Mouse (Mus musculus) urinary bladder, postnatal 36 days (tissue): ENCODE measurements at regions not wholly inside any gene's neighbourhood (a gene's known extent, or its start where the extent isn't known, plus 50 kb on each side); places are given as distances from the start of the nearest gene placed in this dataset.

Experiments
- DNase-seq, 2 experiments: peaks; one replicate each; pipeline ENCODE4 v3.0.0; 2022; ENCODE audit warnings: low spot score in 2 of 2, mixed read lengths in 1 of 2

DNA sequence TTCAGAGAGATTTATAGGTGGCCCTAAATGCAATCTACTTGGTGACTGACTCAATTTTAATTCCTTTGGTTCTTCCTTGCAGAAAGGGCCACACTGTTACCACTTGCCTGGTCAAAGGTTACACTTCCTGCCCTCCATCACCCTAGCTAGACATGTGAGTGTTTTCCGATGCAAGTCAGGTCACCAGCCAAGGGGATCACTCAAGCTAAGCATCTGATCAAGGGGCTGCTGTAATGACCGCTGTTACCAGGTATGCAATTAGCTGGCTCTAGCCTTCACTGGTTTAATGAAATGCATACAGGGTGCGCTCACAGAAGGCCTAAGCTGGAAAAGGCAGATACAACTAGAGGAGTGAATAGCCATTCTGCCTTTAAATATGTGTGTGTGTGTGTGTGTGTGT lies 105.1 kb downstream of the Mtx2 start:
- no peak for DNase-seq

DNA sequence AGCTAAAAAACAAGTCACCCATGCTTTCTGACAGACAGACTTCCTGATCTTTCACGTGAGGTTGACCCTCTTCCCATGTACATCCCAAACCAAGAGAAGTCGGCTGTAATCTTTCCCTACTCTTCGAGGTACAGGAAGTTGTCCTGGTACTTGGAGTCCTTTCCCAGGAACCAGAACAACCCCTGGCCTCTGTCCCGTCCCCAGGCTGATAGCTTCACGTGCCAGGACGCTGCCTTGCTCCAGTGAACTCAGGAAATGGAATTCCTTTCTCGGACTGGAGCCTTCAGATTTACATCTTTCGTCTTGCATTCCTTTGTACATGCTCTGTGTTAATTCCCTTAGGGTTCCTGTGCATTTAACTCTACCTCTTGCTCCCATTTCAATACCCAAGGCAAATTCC lies 107.6 kb downstream of the Mtx2 start:
- DNase-seq, result peak in 1 of 2 experiments; percentile 26

DNA sequence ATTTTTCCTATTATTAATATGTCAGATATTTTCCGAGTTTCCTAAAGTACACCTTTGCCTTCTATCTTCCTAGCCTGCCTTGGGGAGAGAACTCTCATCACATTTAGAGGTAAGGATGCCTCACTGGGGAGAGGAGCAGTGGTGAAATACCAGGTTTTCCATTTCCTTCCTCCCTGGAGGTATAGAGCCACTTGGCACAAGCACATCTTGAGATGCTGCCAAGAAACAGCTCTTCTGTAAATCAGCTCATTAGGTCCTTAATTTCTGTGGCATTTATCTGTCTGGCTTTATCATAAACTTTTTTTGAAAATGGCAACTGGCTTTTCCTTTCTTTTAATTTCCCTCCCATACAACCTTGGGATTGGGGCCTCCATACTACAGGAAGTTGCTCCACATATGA lies 108.2 kb downstream of the Mtx2 start:
- DNase-seq, result no peak

DNA sequence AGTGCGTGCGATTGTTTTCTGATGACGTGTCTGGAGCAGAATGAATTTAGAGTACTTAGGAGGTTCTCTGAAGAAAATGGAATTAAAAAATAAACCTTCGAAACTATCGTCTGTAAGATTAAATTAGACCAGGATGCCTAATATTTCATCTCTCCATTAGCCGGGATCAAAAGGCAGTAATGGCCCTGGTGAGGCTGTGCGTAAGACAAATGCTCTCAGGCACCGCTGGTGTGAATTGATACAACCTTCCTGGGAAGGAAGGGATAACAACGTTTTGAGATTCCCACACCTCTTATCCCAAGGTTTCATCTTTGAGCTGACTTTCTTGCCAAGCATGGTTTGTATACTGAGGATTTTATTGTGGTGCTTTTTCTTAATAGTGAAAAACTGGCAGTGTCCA lies 113.1 kb downstream of the Mtx2 start:
- no peak for DNase-seq

DNA sequence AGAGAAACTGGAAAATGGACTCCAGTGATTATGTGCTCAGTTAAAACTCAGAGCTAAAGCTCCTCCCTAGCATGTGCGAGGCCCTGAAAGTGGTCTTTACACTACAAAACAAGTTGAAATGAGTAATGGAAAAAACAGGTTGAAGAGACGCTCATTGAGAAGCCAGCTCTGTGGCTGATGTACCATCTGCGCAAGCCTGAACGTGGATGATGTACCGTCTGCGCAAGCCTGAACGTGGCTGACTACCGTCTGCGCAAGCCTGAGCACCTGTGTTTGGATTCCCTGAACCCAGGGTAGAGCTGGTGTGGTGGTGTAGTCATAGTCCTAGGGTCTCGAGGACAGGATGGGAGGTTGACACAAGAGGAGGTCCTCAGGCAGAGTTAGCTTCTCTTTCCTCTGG lies 116.4 kb downstream of the Mtx2 start:
- no peak for DNase-seq

DNA sequence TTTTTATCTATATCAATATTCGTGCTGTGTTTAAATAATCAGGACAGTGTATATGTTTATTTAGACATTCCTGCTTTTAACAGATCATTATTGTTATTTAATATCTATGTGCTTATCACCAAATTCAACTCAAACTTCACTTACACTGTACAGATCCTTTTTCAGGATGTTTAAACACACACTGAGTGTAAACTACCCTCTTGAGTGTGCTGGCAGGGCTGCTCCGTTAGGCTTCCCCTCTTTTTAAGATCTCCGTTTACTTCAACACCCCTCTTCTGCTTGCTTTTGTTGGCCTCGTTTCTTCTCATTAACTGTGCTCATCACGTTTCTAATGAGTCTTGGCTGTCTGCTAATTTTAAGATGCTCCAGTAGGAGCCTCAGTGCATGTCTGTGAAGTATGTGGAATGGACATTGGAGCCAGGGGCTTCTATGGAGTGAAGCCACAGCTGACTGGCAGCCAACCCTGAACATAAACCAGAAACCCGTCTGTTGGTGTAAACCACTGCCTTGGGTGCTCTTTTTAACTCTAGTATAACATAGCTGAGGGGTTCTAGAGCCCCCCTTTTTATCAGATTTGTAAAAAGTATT lies 117.1 kb downstream of the Mtx2 start:
- no peak for DNase-seq

DNA sequence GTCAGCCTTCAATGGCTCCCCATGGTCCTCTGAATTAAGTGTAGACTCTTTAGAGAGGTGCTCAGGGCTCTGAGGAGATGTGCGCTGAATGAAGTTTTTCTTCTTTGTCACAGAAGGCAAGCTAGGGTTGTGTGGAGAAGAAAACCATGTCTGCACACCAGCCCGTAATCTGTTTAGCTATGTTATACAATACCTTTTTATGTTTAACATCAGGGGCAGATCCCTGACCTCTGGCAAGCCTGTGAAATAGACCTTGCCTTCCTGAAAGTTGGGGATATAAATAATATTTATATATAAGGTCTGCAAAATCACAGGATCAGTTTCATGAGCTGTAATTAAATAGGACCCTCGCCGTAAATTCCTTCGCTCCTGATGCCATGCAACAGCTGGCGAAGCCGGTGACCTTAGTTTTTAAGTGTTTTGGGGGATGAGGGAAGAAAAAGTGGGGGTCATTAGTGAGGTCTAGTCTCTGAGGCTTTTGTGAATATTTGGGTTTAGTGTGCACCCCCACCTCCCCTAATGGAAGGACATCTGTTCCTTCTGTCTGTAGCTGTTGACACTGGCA lies 119.7 kb downstream of the Mtx2 start:
- DNase-seq, result no peak

DNA sequence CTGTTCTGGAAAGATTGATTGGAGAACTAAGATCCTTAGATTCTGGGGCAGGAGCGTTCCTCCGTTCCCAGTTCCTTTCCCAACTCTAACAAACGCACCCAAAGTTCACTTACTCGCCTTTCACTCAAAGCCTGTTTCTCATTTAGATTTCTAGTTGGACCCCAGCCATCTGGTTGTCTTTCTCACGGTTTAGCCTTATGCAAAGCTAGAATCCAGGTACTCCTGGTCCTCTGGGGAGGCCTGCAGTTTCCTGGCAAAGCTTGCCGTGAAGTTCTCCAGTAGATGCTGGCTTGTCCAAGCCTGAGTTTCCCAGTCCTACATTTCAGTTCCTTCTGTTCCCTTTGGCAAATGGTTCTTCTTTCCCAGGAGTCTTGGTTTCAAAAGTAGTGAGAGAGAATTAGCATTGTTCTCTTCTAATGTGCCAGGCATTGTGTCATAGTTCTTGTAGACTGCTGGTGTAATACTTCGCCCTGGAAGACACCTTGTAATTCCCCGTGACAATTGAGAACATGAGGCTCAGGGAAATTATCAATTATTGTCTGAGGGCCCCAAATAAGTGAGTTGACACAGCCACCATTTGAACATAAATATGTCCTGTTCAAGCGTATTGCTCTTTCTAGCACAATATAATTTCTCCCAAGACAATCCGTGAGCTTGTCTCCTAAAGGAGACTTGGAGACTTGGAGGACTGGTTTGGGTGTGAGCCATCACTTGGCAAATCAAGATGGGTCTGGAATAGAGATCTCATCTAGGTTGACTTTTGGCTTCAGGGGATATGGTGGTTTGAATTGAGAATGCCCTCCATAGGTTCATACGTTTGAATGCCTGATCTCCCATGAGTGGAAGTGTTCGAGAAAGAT lies 126.0 kb downstream of the Mtx2 start:
- DNase-seq, result no peak

DNA sequence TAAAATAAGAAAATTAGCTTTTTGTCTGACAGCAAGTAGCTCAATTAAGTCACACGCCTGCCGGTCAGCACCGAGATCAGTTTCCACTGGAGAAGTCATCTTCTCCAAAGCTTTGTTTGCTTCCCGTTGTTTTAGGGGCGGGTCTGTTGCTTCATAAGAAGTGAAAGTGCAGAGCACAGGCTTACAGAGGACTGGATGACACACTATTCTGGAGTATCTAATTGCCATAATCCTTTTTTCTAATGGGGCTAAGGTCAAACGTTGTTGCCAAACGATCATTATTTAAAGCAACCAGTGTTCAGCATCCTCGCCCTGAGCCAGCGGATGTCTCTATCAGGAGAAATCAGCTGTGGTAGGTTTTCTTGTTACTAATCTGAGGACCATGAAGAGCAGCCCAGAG lies 128.5 kb downstream of the Mtx2 start:
- DNase-seq, result no peak

DNA sequence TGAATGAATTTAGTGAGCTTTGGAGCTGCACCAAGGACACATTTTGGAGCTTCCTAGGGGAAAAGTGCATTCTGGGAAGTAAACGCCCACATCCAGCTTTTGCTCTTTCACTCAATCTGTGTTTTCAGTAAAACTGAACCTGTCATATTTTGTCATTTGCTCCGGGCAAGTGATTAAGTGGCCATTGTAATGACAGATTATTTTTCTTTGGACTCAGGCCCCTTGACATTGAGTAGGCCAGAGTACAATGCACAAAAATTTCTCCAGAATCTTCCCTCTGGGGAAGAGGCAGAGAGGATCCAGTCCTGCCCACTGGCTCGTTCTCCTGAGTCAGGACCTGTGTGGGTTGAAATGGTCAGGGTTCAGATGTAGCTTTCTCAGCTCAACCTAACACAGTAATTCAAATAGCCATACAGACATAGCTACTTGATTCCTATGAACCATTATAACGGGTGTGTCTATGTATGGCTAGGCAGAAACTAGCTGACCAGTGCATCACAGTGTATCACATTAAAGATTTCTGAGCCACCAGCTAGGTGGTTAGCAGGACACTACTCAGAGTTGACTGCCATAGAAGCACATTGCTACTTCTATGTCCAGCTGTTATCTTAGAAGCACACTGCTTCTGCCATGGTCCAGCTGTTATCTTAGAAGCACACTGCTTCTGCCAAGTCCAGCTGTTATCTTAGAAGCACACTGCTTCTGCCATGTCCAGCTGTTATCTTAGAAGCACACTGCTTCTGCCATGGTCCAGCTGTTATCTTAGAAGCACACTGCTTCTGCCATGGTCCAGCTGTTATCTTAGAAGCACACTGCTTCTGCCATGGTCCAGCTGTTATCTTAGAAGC lies 129.9 kb downstream of the Mtx2 start:
- DNase-seq, result no peak

DNA sequence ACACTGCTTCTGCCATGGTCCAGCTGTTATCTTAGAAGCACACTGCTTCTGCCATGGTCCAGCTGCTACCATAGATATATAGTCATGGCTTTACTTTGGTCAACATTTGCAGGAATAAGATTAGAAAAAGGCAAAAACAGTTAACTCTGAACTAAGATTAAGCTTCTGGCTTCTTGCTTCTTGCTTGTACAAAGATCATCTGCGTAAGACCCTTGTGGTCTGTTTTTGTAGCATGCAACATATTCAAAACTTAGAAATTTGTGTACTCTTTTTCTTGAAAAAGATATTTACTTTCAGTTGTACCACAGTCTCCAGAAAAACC lies 130.5 kb downstream of the Mtx2 start:
- no peak for DNase-seq

DNA sequence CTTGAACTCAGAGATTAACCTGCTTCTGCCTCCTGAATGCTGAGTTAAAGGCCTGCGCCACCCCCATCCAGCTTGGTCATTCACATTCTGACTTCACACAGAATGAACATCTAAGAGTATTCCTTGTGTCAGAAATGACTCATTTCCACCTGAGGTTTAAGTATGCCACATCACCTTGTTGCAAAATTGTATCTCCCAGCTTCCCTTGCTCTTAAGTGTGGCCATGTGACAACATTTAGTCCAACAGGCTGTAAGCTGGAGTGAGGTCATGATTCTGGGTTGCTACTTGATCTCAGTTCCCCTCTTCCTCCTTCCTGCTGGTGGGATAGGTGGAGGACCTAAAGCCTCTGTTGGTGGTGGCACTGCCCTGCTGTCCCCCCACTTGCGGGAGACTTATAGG lies 131.0 kb downstream of the Mtx2 start:
- DNase-seq, result no peak

DNA sequence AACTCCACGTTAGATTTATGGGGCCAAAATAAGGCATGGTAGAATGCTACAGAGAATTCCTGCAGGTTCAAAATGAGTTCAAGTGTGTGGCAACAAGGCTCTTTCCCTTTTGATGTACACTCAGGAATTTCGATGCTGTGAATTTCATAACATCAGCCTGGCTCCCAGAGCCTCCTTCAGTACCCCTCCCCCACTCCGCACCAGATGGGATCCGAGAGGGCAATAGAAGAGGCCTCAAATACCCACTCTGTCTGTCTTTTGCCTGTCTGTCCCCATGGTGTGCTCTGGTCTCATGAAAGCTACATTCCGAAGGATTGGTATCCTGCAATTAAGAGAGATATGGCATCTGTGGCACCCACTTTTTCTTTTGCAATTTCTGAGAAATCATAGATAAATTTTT lies 134.3 kb downstream of the Mtx2 start:
- no peak for DNase-seq

DNA sequence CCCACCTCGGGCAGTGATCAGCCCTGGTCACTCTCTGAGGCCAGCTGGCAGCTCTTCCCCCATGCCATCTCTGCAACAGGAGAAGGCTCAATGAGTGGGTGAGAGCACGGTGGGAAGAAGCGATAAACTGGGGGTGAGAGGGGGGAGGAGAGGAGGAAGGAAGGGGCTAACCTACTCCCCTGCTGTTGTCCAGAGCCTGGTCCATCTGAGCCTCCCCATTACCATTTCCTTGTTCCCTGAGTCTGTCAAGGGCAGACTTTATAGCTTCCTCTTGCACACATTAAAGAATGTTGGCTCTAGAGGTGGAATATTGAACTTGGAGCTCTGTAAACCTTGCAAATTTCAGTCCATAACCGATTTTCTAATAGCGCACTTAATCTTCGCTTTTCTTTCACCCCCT lies 136.8 kb downstream of the Mtx2 start:
- DNase-seq, result no peak

DNA sequence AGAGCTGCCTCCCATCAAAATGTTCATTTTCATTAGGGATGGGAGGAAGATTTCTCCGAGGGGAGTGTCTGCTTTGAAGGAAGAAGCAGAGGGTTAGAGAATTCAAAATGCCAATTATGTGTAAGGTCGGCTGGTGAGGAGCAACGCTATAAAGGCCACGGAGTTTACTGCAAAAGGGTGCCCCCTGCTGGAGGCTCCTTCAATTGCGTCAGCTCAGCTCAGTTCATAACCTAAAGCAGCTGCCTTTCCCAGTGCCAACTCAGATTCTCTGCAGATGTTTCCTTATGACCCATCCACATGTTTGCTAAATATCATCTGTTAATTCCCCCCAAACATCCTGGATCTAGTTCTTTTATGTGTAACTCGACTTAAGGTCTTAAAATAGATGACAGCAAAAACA lies 138.8 kb downstream of the Mtx2 start:
- DNase-seq, result peak; percentile 79 to 89

DNA sequence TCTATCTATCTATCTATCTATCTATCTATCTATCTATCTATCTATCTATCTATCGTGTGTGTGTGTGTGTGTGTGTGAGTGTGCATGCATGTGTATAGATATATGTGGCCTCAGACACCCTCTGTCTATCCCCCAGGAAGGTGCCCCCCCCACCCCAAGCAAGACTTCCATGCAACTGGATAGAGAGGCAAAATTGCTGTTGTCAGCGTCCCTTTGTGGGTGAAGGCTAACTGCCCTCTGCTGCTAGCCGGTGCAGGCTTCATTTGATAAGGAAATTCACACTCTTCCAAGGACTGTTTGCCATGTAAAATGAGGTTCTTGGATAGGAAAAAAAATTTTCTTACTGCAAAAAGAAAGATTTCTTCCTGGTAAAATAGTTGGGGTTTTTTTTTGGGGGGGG lies 139.4 kb downstream of the Mtx2 start:
- no peak for DNase-seq

DNA sequence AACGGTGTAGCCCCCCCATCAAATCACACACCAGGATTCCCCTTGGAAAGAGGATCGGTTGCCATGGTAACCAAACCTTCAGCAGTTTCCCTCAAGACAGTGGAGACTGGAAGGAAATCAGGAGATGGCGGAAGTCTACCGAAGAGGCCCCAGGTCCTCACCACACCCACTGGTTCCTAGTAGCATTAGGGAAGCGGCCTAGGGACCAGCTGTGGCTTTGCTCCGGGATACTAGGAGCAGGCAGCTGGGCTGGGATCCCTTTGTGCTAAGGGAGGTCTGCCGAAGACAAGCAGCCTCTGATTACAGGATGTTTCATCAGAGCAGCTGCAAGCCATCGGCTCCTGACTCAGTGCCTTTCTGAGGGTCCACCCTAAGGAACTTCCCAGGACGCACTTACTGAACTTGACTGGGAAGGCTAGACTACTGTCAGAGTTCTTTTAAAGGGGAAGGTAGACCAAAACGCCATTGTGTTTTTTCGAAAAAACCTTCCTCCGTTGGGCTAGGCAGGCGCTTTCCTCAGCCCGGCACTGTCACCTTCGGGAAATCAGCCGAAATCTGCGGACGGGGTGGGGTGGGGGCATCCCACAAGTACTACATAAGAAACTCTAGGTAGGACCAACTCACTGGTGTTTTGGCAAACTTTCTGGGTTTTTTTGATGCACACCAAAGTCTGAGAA lies 139.9 kb downstream of the Mtx2 start:
- peak in 1 of 2 experiments; percentile 47 for DNase-seq

DNA sequence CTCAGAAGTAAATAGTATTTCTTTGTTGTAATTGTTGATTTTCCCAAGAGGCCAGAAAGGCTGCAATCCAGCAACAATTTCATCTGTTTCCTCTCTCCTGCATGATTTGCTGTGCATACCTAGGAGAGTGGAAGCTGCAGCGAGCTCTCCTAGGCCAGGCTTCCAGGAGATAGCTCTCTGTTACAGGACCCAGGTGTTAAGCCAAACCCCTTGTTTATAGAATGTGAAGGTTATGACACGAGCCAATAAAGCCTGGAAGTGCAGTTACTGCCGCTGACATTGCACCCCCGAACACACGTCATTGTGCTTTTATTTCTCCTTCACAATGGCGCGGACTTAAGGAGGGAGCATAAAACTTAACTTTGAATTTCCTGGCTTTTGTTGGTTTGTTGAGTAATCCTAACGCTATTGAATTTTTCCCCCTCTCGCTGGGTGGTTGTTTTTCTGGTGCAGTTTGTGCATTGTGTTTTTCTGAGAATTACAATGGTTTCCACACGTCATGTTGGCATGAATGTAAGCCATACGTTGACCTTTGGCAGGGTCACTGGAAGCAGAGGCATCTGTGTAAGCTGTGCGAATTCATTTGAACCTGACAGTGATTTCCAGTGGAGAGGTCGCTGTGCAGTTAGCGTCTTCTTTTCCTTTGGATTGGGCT lies 145.1 kb downstream of the Mtx2 start:
- DNase-seq, result no peak

DNA sequence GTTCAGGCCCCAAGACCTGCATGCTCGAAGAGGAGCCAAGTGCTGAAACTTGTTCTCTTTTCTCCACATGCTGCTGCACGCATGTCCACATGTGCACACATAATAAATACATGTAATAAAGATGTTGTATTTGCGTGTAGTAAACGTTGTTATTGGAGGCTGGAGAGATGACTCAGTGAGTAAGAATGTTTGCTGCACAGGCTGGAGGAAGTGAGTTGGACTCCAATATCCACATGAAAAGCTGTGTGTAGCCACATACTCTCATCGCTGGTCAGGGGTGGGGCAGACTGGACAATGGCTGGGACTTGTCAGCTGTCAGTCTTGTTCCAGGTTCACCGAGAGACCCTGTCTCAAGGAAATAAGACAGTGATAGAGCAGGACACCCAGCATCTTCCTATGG lies 147.8 kb downstream of the Mtx2 start:
- no peak for DNase-seq

DNA sequence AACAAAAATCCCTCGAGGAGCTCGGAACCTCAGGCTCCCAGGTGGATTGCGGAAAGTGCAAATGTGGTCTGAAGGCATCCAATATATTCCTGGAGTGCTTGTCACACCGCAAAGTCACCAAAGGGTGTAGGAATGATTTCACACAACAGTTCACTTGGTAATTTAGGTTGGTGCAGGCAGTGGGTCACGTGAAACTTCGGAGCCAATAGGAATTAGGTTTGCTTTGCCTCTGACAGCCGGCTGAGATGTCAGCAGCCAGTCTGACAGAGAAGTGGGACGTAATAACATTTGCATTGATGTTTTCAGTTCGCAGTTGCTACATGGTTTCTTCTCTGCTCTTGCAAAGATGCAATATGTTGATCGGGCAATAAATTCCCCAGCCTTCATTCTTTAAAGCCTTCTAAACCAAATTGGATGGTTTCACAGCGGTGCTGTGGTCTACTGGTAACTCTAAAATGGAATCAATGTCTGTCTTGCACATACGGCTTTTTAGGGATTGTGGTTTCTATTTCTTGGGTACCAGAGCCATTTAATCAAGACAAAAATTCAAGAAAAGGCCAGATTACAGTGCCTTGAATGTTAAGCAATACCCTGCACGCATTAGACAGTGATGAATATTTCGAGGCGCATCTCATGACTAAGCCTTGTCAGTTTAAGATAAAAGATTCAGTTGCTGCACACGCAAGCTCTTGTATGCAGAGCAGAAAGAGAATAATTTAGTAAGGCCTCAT lies 149.2 kb downstream of the Mtx2 start:
- no peak for DNase-seq

DNA sequence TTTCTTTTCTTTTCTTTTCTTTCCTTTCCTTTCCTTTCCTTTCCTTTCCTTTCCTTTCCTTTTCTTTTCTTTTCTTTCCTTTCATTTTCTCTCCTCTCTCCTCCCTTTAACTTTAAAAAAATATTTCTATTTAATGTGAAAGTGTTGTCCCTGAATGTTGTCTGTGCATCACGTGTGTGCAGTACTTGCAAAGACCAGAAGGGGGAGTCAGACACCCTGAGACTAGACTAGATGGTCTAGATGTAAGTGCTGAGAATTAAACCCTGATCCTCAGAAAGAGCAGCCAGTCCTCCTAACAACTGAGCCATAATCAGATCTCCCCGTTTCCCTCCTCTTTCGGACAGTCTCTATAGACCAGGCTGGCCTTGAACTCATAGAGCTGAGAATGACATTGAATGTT lies 151.7 kb downstream of the Mtx2 start:
- DNase-seq, result no peak
